Mouse (Mus musculus): Measurements from ENCODE around the gene Epn2. TPM values are rescaled to one million over a fixed set of nuclear protein-coding genes. Genes with fewer than 3 reads are reported as not detected.

Epn2 gene
- polyA plus RNA-seq, 1 experiment = 14.1 TPM

- H3K4me3 ChIP-seq = peak overlapping the region; percentile 10
- TF ChIP-seq SRF (IDR thresholded peaks at IDR 0.05; ENCODE audit: control insufficient read depth, insufficient read length, low read depth) (no peak), POLR2A (IDR thresholded peaks at IDR 0.05; ENCODE audit: insufficient read length, low read depth) (peak; percentile 44), MYOD1 (IDR thresholded peaks at IDR 0.05; ENCODE audit: control insufficient read depth in 1 of 3, insufficient read length in 2 of 3, low read depth in 2 of 3) (peak in 1 of 3 experiments; percentile 31)
- H3K27me3 ChIP-seq (ENCODE audit: control insufficient read depth, insufficient read depth, insufficient read length) = no peaks in the 10 kb centered on the region
- H3K79me2 ChIP-seq (ENCODE audit: control insufficient read depth, insufficient read depth) = no peaks in the 10 kb centered on the region
- no peak overlapping the region for H3ac ChIP-seq (ENCODE audit: control insufficient read depth, insufficient read length)
- H3K36me3 ChIP-seq (ENCODE audit: control insufficient read depth, insufficient read depth) = no peaks in the 10 kb centered on the region
- peak overlapping the region; percentile 84 for H3K4me2 ChIP-seq (ENCODE audit: low read depth)
Observed at GRCm38 (mm10) chr11:61620254-61620670, 40.8 kb upstream of the Epn2 start.

GRCm38 (mm10) chr11:61619791-61620241 lies 40.3 kb upstream of the Epn2 start:
- H3K4me3 ChIP-seq = peak overlapping the region; percentile 10
- no peaks in the 10 kb centered on the region for H3K36me3 ChIP-seq (ENCODE audit: control insufficient read depth, insufficient read depth)
- H3K4me2 ChIP-seq (ENCODE audit: low read depth) = peak overlapping the region; percentile 84
- H3K79me2 ChIP-seq (ENCODE audit: control insufficient read depth, insufficient read depth) = no peaks in the 10 kb centered on the region
- H3ac ChIP-seq (ENCODE audit: control insufficient read depth, insufficient read length) = no peak overlapping the region
- TF ChIP-seq REST (IDR thresholded peaks at IDR 0.05; ENCODE audit: insufficient read depth, insufficient read length) = no peak
- no peak for TF ChIP-seq MAX (IDR thresholded peaks at IDR 0.05; ENCODE audit: low read depth)
- no peak for TF ChIP-seq POLR2A (IDR thresholded peaks at IDR 0.05; ENCODE audit: insufficient read length, low read depth)
- TF ChIP-seq POLR2AphosphoS2 (IDR thresholded peaks at IDR 0.05; ENCODE audit: insufficient read length, low read depth) = no peak
- TF ChIP-seq USF1 (IDR thresholded peaks at IDR 0.05; ENCODE audit: low read depth) = no peak
- TF ChIP-seq TCF3 (IDR thresholded peaks at IDR 0.05; ENCODE audit: insufficient read length, low read depth) = no peak
- TF ChIP-seq E2F4 (IDR thresholded peaks at IDR 0.05; ENCODE audit: insufficient read depth) = no peak
- TF ChIP-seq CEBPB (IDR thresholded peaks at IDR 0.05; ENCODE audit: insufficient read depth, poor library complexity, severe bottlenecking) = no peak
- no peak for TF ChIP-seq SRF (IDR thresholded peaks at IDR 0.05; ENCODE audit: control insufficient read depth, insufficient read length, low read depth)
- no peak for TF ChIP-seq MYOG (IDR thresholded peaks at IDR 0.05; ENCODE audit: control insufficient read depth in 1 of 3, insufficient read depth in 1 of 3, insufficient read length in 2 of 3, low read depth in 2 of 3)
- TF ChIP-seq TCF12 (IDR thresholded peaks at IDR 0.05; ENCODE audit: insufficient read depth, poor library complexity, severe bottlenecking) = no peak
- no peak for TF ChIP-seq MYOD1 (IDR thresholded peaks at IDR 0.05; ENCODE audit: control insufficient read depth in 1 of 3, insufficient read length in 2 of 3, low read depth in 2 of 3)
- H3K27me3 ChIP-seq (ENCODE audit: control insufficient read depth, insufficient read depth, insufficient read length) = no peaks in the 10 kb centered on the region

DNA sequence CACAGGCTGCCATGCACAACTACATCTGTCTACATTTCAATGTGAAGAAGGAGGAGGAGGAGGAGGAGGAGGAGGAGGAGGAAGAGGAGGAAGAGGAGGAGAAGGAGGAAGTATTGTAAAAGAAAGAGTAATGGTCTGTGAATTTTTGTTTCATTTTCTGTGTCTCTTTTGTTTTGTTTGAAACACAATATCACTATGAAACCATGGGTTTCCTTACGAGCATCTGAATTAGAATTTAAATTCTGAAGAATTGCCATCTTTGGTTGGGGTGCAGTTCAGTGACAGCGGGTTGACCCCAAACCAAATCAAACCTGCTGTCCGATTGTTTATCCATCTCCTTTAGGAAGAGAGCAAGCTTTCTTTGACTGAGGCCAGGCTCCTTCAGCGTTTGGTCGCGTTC lies 39.9 kb upstream of the Epn2 start:
- peak overlapping the region; percentile 84 for H3K4me2 ChIP-seq (ENCODE audit: low read depth)
- no peak overlapping the region for H3ac ChIP-seq (ENCODE audit: control insufficient read depth, insufficient read length)
- H3K79me2 ChIP-seq (ENCODE audit: control insufficient read depth, insufficient read depth) = no peaks in the 10 kb centered on the region
- TF ChIP-seq USF1 (IDR thresholded peaks at IDR 0.05; ENCODE audit: low read depth) (no peak), CEBPB (IDR thresholded peaks at IDR 0.05; ENCODE audit: insufficient read depth, poor library complexity, severe bottlenecking) (no peak), POLR2A (IDR thresholded peaks at IDR 0.05; ENCODE audit: insufficient read length, low read depth) (no peak), MAX (IDR thresholded peaks at IDR 0.05; ENCODE audit: low read depth) (no peak), SRF (IDR thresholded peaks at IDR 0.05; ENCODE audit: control insufficient read depth, insufficient read length, low read depth) (no peak), E2F4 (IDR thresholded peaks at IDR 0.05; ENCODE audit: insufficient read depth) (no peak), REST (IDR thresholded peaks at IDR 0.05; ENCODE audit: insufficient read depth, insufficient read length) (no peak), TCF12 (IDR thresholded peaks at IDR 0.05; ENCODE audit: insufficient read depth, poor library complexity, severe bottlenecking) (no peak), POLR2AphosphoS2 (IDR thresholded peaks at IDR 0.05; ENCODE audit: insufficient read length, low read depth) (no peak), MYOD1 (IDR thresholded peaks at IDR 0.05; ENCODE audit: control insufficient read depth in 1 of 3, insufficient read length in 2 of 3, low read depth in 2 of 3) (no peak), TCF3 (IDR thresholded peaks at IDR 0.05; ENCODE audit: insufficient read length, low read depth) (no peak), MYOG (IDR thresholded peaks at IDR 0.05; ENCODE audit: control insufficient read depth in 1 of 3, insufficient read depth in 1 of 3, insufficient read length in 2 of 3, low read depth in 2 of 3) (no peak)
- peak overlapping the region; percentile 10 for H3K4me3 ChIP-seq
- no peaks in the 10 kb centered on the region for H3K27me3 ChIP-seq (ENCODE audit: control insufficient read depth, insufficient read depth, insufficient read length)
- H3K36me3 ChIP-seq (ENCODE audit: control insufficient read depth, insufficient read depth) = no peaks in the 10 kb centered on the region

DNA sequence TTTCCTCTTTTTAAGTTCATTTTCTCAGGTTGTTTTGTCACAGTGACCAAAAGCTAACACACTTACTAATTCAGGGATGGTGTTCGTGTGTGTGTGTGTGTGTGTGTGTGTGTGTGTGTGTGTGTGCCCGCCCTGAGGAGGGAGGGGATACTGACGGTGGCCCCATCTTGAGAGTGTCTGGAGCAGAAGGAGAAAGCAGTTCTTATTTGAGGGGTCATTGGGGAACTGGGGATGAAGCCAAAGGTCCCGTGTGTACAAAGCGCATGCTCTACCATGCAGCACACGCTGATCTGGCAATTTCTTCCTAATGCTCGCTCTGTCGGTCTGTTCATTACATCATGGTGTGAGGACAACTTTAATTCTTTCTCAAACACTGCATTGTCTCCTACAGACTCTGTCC lies 39.1 kb upstream of the Epn2 start:
- Histone ChIP-seq H3ac (ENCODE audit: control insufficient read depth, insufficient read length) (no peak overlapping the region), H3K36me3 (ENCODE audit: control insufficient read depth, insufficient read depth) (no peaks in the 10 kb centered on the region), H3K4me2 (ENCODE audit: low read depth) (no peak overlapping the region), H3K27me3 (ENCODE audit: control insufficient read depth, insufficient read depth, insufficient read length) (no peaks in the 10 kb centered on the region), H3K79me2 (ENCODE audit: control insufficient read depth, insufficient read depth) (no peaks in the 10 kb centered on the region), H3K4me3 (no peak overlapping the region)
- no peak for TF ChIP-seq E2F4 (IDR thresholded peaks at IDR 0.05; ENCODE audit: insufficient read depth)
- TF ChIP-seq MAX (IDR thresholded peaks at IDR 0.05; ENCODE audit: low read depth) = no peak
- TF ChIP-seq CEBPB (IDR thresholded peaks at IDR 0.05; ENCODE audit: insufficient read depth, poor library complexity, severe bottlenecking) = no peak
- no peak for TF ChIP-seq MYOG (IDR thresholded peaks at IDR 0.05; ENCODE audit: control insufficient read depth in 1 of 3, insufficient read depth in 1 of 3, insufficient read length in 2 of 3, low read depth in 2 of 3)
- no peak for TF ChIP-seq MYOD1 (IDR thresholded peaks at IDR 0.05; ENCODE audit: control insufficient read depth in 1 of 3, insufficient read length in 2 of 3, low read depth in 2 of 3)
- no peak for TF ChIP-seq USF1 (IDR thresholded peaks at IDR 0.05; ENCODE audit: low read depth)
- TF ChIP-seq POLR2AphosphoS2 (IDR thresholded peaks at IDR 0.05; ENCODE audit: insufficient read length, low read depth) = no peak

DNA sequence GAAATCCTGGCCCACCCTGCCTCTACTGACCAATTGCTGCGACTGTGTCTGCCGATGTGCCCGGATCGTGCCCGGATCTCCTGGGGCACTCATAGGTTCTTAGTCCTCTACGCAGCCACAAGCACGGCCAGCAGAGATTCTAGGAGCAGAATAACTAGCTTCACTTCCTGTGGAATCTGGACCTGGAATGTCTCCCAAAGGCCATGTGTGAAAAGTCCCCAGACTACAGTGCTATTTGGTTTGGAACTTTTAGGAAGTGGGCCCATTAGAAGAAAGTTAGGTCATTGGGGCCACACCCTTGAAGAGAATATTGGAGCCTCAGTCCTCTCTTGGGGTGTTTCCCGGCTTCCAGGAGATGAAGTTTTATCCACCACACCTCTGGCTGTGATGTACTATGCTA lies 38.6 kb upstream of the Epn2 start:
- H3K27me3 ChIP-seq (ENCODE audit: control insufficient read depth, insufficient read depth, insufficient read length) = no peaks in the 10 kb centered on the region
- no peak overlapping the region for H3ac ChIP-seq (ENCODE audit: control insufficient read depth, insufficient read length)
- no peak overlapping the region for H3K4me2 ChIP-seq (ENCODE audit: low read depth)
- no peaks in the 10 kb centered on the region for H3K36me3 ChIP-seq (ENCODE audit: control insufficient read depth, insufficient read depth)
- H3K4me3 ChIP-seq = no peak overlapping the region
- H3K79me2 ChIP-seq (ENCODE audit: control insufficient read depth, insufficient read depth) = no peaks in the 10 kb centered on the region
- TF ChIP-seq MYOG (IDR thresholded peaks at IDR 0.05; ENCODE audit: control insufficient read depth in 1 of 3, insufficient read depth in 1 of 3, insufficient read length in 2 of 3, low read depth in 2 of 3) (no peak), SRF (IDR thresholded peaks at IDR 0.05; ENCODE audit: control insufficient read depth, insufficient read length, low read depth) (no peak), TCF12 (IDR thresholded peaks at IDR 0.05; ENCODE audit: insufficient read depth, poor library complexity, severe bottlenecking) (no peak), POLR2AphosphoS2 (IDR thresholded peaks at IDR 0.05; ENCODE audit: insufficient read length, low read depth) (no peak), E2F4 (IDR thresholded peaks at IDR 0.05; ENCODE audit: insufficient read depth) (no peak), TCF3 (IDR thresholded peaks at IDR 0.05; ENCODE audit: insufficient read length, low read depth) (no peak), REST (IDR thresholded peaks at IDR 0.05; ENCODE audit: insufficient read depth, insufficient read length) (no peak), POLR2A (IDR thresholded peaks at IDR 0.05; ENCODE audit: insufficient read length, low read depth) (no peak), MYOD1 (IDR thresholded peaks at IDR 0.05; ENCODE audit: control insufficient read depth in 1 of 3, insufficient read length in 2 of 3, low read depth in 2 of 3) (no peak), USF1 (IDR thresholded peaks at IDR 0.05; ENCODE audit: low read depth) (no peak)
